ENCODE assay signal across 16 mouse cellular contexts in the genomic region with DNA sequence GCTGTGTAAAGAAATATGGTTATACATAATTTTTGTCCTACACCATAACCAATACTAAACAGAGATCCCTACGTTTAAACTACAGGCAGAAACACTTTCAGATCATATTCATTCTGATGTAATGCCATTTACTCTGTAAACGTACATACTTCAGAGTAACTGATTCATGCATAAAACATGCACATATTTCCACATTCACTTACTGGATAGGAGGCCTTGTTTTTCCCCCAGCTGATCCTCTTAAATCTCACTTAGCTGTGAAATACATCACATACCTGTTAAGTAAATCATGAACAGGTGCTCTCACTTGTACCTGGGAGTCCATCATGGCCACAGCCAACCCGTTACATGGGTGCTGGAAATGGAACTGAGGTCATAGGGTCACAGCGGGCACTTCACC.
"Had no signal": no experiment of that assay in that cellular context is flagged by ENCODE, and none has a peak within 500 bp of the region (broad histone marks: within the 10 kb centered on the region; RNA-seq: fewer than 3 reads in every experiment).

No protein-coding gene starts in this region.

- H3K27ac ChIP-seq: neural tube, embryonic 12.5 days; neural tube, embryonic 13.5 days; neural tube, embryonic 15.5 days; stomach, embryonic 15.5 days; stomach, postnatal 0 days had no signal

- H3K27me3 ChIP-seq: neural tube, embryonic 12.5 days; neural tube, embryonic 13.5 days; neural tube, embryonic 15.5 days; stomach, embryonic 15.5 days had no signal

- H3K9me3 ChIP-seq: neural tube, embryonic 12.5 days; neural tube, embryonic 13.5 days; neural tube, embryonic 15.5 days; stomach, embryonic 15.5 days had no signal

- DNase-seq: retina, postnatal 1 day; right cerebral cortex, adult 18-20 months; right cerebral cortex, postnatal 14 days; right cerebral cortex, postnatal 25 days; right cerebral cortex, postnatal 4 days; thymus, adult 18-20 months; thymus, adult 2 months; thymus, postnatal 14 days; thymus, postnatal 25 days; thymus, postnatal 36 days; thymus, postnatal 4 days had no signal

- H3K4me3 ChIP-seq: neural tube, embryonic 12.5 days; neural tube, embryonic 13.5 days; neural tube, embryonic 15.5 days; stomach, embryonic 15.5 days had no signal

- H3K4me2 ChIP-seq: neural tube, embryonic 12.5 days; neural tube, embryonic 13.5 days; neural tube, embryonic 15.5 days; stomach, embryonic 15.5 days had no signal

- H3K9ac ChIP-seq: neural tube, embryonic 12.5 days; neural tube, embryonic 13.5 days; neural tube, embryonic 15.5 days; stomach, embryonic 15.5 days had no signal

- H3K4me1 ChIP-seq: neural tube, embryonic 12.5 days; stomach, embryonic 15.5 days had no signal

- H3K36me3 ChIP-seq: neural tube, embryonic 12.5 days; neural tube, embryonic 13.5 days; neural tube, embryonic 15.5 days; stomach, embryonic 15.5 days had no signal
